Mouse (Mus musculus): Measurements from ENCODE around the gene Ifi209. TPM values are rescaled to one million over a fixed set of nuclear protein-coding genes. Genes with fewer than 3 reads are reported as not detected.
"Not testable (repeated sequence)": the region's sequence is repeated elsewhere in the genome, so short reads cannot be mapped to it uniquely, and the experiment has no call there.

The Ifi209 gene
- 0.16 TPM in 1 of 2 replicates, not detected in the other for total RNA-seq (2014; rRNA removed)
- not detected in 2 replicates for polyA plus RNA-seq (2015; fragmentation: Nextera tagmentation; extraction: Ambion mirVana)

DNA sequence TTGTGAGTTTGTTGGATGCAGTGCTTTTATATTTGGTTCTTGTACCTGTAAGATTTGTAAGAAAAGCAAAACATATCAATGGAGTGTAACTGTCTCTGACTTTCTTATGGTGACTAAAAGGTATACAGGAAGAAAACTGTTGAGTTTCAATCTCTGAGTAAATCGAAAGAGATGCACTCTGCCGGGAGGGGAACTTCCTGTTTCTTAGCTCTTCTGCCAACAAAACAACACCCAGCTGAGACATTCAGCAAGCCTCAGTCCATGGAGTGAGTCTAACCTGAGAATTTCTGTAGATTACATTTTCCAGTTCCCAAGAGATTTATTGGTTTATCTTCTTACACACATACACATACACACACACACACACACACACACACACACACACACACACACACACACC, at the start of gene Ifi209:
Gene Ifi209, plus strand, starts transcription at position 296 of the 400 bp plus-strand sequence.
- DNase-seq (ENCODE audit: low spot score); H3K27me3 ChIP-seq (ENCODE audit: insufficient read depth, low read length); H3K4me2 ChIP-seq (ENCODE audit: low read depth, low read length); H3K27ac ChIP-seq; ATAC-seq; H3K9ac ChIP-seq (replicated peaks; ENCODE audit: low read length); H3K4me1 ChIP-seq (ENCODE audit: insufficient read depth, low read length); H3K4me3 ChIP-seq (ENCODE audit: low read length); H3K36me3 ChIP-seq (ENCODE audit: insufficient read depth, low read length); H3K9me3 ChIP-seq (ENCODE audit: low read length): not testable (repeated sequence)
- 77% methylated on average over 2 of the region's 2 CpGs for WGBS

DNA sequence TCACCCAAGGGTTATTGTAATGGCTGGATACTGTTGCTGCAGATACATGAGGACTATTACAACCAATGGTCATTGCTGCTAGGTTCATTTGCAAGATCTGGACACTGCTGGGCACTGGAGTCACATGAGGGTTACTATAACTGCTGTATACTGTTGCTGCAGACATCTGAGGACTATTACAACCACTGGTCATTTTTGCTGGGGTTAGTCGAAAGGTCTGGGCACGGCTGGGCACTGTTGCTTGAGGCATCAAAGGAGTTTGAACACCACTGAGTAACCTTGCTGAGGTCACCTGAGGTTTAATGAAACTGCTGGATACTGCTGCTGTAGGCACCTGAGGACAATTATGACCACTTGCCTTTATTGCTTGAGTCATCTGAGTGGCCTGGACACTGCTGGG, 41.0 kb upstream of the Ifi209 start:
- not testable (repeated sequence) for H3K36me3 ChIP-seq (ENCODE audit: insufficient read depth, low read length); H3K27me3 ChIP-seq (ENCODE audit: insufficient read depth, low read length); H3K4me3 ChIP-seq (ENCODE audit: low read length); ATAC-seq; H3K27ac ChIP-seq; H3K9ac ChIP-seq (replicated peaks; ENCODE audit: low read length); H3K4me1 ChIP-seq (ENCODE audit: insufficient read depth, low read length); H3K4me2 ChIP-seq (ENCODE audit: low read depth, low read length); DNase-seq (ENCODE audit: low spot score); H3K9me3 ChIP-seq (ENCODE audit: low read length)
- 80% methylated on average over 2 of the region's 2 CpGs for WGBS

DNA sequence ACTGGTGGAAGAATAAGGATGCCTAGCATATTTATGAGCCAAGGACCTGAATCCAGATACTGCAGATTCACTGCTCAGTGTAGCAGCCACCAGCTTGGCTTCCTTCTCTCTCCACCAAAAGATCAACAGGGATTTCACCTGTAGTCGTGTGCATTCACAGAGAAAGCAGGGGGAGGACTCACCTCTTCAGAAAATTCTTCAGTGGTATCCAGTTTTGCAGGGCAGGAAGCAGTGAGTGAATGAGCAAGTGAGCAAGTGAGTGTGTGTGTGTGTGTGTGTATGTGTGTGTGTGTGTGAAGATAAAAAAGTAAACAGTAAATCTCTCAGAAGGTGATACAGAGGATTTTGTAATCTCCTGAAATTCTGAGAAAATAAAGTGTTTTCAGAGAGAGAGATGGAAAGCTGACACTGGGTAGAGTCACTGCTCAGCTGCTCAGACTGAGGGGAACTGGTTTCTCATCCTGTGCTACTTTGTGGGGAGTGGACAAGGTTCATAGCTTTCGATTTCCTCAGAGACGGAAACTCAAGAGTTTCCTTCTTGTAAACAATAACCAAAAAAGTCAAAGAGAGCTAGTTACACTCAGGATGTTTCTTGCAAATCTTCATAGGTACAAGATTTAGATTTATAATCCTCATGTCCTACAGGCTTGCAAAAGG, 31.8 kb upstream of the Ifi209 start, which contains the start of gene Ifi213:
Gene Ifi213, minus strand, starts transcription at position 437 of the 657 bp plus-strand sequence.
- not testable (repeated sequence) for ATAC-seq; H3K36me3 ChIP-seq (ENCODE audit: insufficient read depth, low read length); H3K4me1 ChIP-seq (ENCODE audit: insufficient read depth, low read length); H3K9me3 ChIP-seq (ENCODE audit: low read length); H3K27me3 ChIP-seq (ENCODE audit: insufficient read depth, low read length); DNase-seq (ENCODE audit: low spot score); H3K4me3 ChIP-seq (ENCODE audit: low read length); H3K4me2 ChIP-seq (ENCODE audit: low read depth, low read length); H3K27ac ChIP-seq; H3K9ac ChIP-seq (replicated peaks; ENCODE audit: low read length)
- 79% methylated on average over 3 of the region's 3 CpGs for WGBS

DNA sequence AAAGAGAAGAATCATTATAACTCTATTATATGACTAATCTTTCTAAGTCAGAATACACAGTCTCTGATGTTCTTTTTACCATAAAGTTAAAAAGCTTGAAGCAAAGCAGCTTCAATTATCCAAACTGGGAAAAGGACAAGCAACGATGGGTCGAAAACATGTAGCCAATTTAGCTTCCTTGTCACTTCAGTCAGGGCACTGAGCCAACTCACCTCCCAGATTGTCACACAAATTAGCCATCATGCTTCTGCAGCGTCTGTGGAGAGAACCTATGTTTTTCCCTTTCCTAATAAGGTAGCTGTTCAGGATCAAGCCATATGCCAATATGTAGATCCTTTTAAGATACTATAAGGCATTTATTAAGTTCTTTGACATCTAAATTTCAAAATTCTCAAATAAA, 20.4 kb upstream of the Ifi209 start:
- not testable (repeated sequence) for H3K36me3 ChIP-seq (ENCODE audit: insufficient read depth, low read length); H3K27ac ChIP-seq; H3K4me2 ChIP-seq (ENCODE audit: low read depth, low read length); H3K9me3 ChIP-seq (ENCODE audit: low read length); H3K27me3 ChIP-seq (ENCODE audit: insufficient read depth, low read length); H3K4me3 ChIP-seq (ENCODE audit: low read length); ATAC-seq; H3K4me1 ChIP-seq (ENCODE audit: insufficient read depth, low read length); H3K9ac ChIP-seq (replicated peaks; ENCODE audit: low read length)
- WGBS = 57% methylated on average over 3 of the region's 3 CpGs
- peak; percentile 17 for DNase-seq (ENCODE audit: low spot score)

DNA sequence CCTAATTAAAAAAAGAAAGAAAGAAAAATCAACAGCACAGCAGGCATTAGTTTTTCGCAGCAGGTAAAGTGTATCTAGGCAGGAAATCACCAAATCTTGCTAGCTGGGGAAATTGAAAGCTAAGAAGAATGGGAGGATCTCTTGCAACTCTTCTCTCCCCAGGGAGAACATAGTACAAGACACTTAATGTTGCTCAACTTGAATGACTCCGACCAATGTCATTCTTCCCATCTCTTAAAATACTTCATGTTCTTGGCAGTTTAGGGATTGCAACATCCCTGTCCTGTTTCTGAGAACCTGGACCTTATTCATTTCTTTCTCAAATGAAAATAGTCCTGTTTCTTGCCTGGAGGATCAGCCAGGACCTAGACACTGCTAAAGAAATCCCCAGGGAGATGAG, 8.5 kb upstream of the Ifi209 start:
- H3K4me1 ChIP-seq (ENCODE audit: insufficient read depth, low read length); ATAC-seq; H3K36me3 ChIP-seq (ENCODE audit: insufficient read depth, low read length); H3K9ac ChIP-seq (replicated peaks; ENCODE audit: low read length); H3K27me3 ChIP-seq (ENCODE audit: insufficient read depth, low read length); H3K4me2 ChIP-seq (ENCODE audit: low read depth, low read length); H3K9me3 ChIP-seq (ENCODE audit: low read length); DNase-seq (ENCODE audit: low spot score); H3K27ac ChIP-seq; H3K4me3 ChIP-seq (ENCODE audit: low read length): not testable (repeated sequence)
- 78% methylated on average over 2 of the region's 2 CpGs for WGBS

DNA sequence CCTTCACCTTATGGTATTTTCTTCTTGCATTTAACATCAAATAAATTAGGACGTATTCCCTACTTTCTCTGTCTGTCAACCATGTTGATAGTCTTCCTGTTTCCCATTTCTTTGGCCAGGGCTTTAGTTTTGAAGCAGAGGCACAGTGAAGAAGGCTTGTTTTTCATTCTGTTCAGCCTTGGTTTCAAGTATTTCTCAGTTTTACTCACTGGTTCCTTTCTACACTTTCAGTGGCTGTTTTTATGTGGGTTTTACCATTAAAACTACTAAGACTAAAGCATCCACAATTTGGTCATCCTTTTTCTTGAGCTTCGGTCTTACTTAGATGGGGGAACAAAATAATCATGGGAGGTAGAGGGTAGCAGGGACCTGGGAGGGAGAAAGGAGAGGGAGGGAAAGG, 6.7 kb upstream of the Ifi209 start:
- H3K36me3 ChIP-seq (ENCODE audit: insufficient read depth, low read length) = no peaks in the 10 kb centered on the region
- H3K27me3 ChIP-seq (ENCODE audit: insufficient read depth, low read length) = no peaks in the 10 kb centered on the region
- no peaks in the 10 kb centered on the region for H3K4me1 ChIP-seq (ENCODE audit: insufficient read depth, low read length)
- DNase-seq (ENCODE audit: low spot score) (no peak), ATAC-seq (no peak)
- H3K4me3 ChIP-seq (ENCODE audit: low read length) = no peak overlapping the region
- H3K9ac ChIP-seq (replicated peaks; ENCODE audit: low read length) = no peak overlapping the region
- H3K27ac ChIP-seq = no peak overlapping the region
- WGBS = 93% methylated on average over 2 of the region's 2 CpGs
- no peak overlapping the region for H3K4me2 ChIP-seq (ENCODE audit: low read depth, low read length)
- H3K9me3 ChIP-seq (ENCODE audit: low read length) = no peaks in the 10 kb centered on the region
- TF ChIP-seq CTCF (IDR thresholded peaks at IDR 0.05; ENCODE audit: low read depth) = no peak

DNA sequence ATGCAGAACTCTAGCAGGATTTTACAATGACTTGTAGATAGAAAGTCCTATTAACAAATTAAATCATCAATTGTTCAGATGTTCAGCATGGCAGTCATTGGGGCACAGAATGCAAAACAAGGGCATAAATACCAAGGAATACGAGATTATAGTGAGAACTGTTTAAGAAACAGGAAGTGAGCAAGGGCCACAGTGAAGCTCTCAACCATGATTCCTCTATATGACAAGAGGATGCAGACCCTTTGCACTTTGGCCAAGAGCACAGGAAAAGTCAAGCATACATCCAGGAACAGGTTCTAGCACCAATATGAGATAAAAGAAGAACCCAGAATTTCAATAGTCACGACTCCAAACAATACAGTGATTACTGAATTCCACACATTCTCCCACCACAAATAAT, 4.0 kb upstream of the Ifi209 start:
- Histone ChIP-seq H3K4me1 (ENCODE audit: insufficient read depth, low read length) (no peaks in the 10 kb centered on the region), H3K4me3 (ENCODE audit: low read length) (no peak overlapping the region), H3K9ac (replicated peaks; ENCODE audit: low read length) (no peak overlapping the region), H3K36me3 (ENCODE audit: insufficient read depth, low read length) (no peaks in the 10 kb centered on the region), H3K9me3 (ENCODE audit: low read length) (no peaks in the 10 kb centered on the region), H3K27ac (no peak overlapping the region), H3K4me2 (ENCODE audit: low read depth, low read length) (no peak overlapping the region), H3K27me3 (ENCODE audit: insufficient read depth, low read length) (no peaks in the 10 kb centered on the region)
- TF ChIP-seq CTCF (IDR thresholded peaks at IDR 0.05; ENCODE audit: low read depth) = no peak
- WGBS = 80% methylated on average over 2 of the region's 2 CpGs
- DNase-seq (ENCODE audit: low spot score) (no peak), ATAC-seq (no peak)

All from hindbrain, postnatal 0 days (tissue).